Mouse (Mus musculus) myocyte (in vitro differentiated cells): Measurements from ENCODE around the gene Madd. TPM values are rescaled to one million over a fixed set of nuclear protein-coding genes. Genes with fewer than 3 reads are reported as not detected.
A peak's percentile ranks its signal among the peaks of the same experiment; 100 is the strongest.
"Not testable (repeated sequence)": the region's sequence is repeated elsewhere in the genome, so short reads cannot be mapped to it uniquely, and the experiment has no call there.

Experiments used
- H3K27me3 ChIP-seq: one replicate; pipeline ENCODE4 v1.6.1; 2011; ENCODE audit not compliant: control insufficient read depth, insufficient read depth, insufficient read length
- H3K36me3 ChIP-seq: one replicate; pipeline ENCODE4 v1.6.1; 2011; ENCODE audit not compliant: control insufficient read depth, insufficient read depth
- H3K4me2 ChIP-seq: one replicate; pipeline ENCODE4 v1.6.1; 2011; ENCODE audit warnings: low read depth, control low read depth
- H3K4me3 ChIP-seq: one replicate; pipeline ENCODE4 v1.5.1; 2011; ENCODE audit warnings: mild to moderate bottlenecking, control low read depth, moderate library complexity
- H3K79me2 ChIP-seq: one replicate; pipeline ENCODE4 v1.6.1; 2011; ENCODE audit not compliant: control insufficient read depth, insufficient read depth
- H3ac ChIP-seq: one replicate; pipeline ENCODE4 v1.6.1; 2011; ENCODE audit not compliant: control insufficient read depth, insufficient read length
- CEBPB ChIP-seq: IDR thresholded peaks from 2 replicates; pipeline ENCODE4 v1.6.1; 2011; ENCODE audit warnings: mild to moderate bottlenecking, moderate library complexity; ENCODE audit not compliant: poor library complexity, insufficient read depth, severe bottlenecking
- E2F4 ChIP-seq: IDR thresholded peaks from one replicate; pipeline ENCODE4 v1.6.1; 2011; ENCODE audit warnings: mild to moderate bottlenecking, control low read depth, moderate library complexity; ENCODE audit not compliant: insufficient read depth
- MAX ChIP-seq: IDR thresholded peaks from one replicate; pipeline ENCODE4 v1.6.1; 2011; ENCODE audit warnings: low read depth, mild to moderate bottlenecking, control low read depth
- MYOD1 ChIP-seq, 3 experiments: IDR thresholded peaks; one replicate each; pipeline ENCODE4 v1.6.1; 2011; ENCODE audit warnings: control low read depth in 2 of 3, low read depth in 2 of 3, mild to moderate bottlenecking in 2 of 3, moderate library complexity in 1 of 3; ENCODE audit not compliant: insufficient read length in 2 of 3, control insufficient read depth in 1 of 3
- MYOG ChIP-seq, 3 experiments: IDR thresholded peaks; one replicate each; pipeline ENCODE4 v1.6.1; 2011; ENCODE audit warnings: control low read depth in 2 of 3, low read depth in 2 of 3, mild to moderate bottlenecking in 2 of 3; ENCODE audit not compliant: insufficient read length in 2 of 3, control insufficient read depth in 1 of 3, insufficient read depth in 1 of 3
- POLR2A ChIP-seq: IDR thresholded peaks from one replicate; pipeline ENCODE4 v1.6.1; 2011; ENCODE audit warnings: low read depth, mild to moderate bottlenecking, control low read depth, moderate library complexity; ENCODE audit not compliant: insufficient read length
- POLR2AphosphoS2 ChIP-seq: IDR thresholded peaks from one replicate; pipeline ENCODE4 v1.6.1; 2011; ENCODE audit warnings: low read depth, control low read depth; ENCODE audit not compliant: insufficient read length
- REST ChIP-seq: IDR thresholded peaks from one replicate; pipeline ENCODE4 v1.6.1; 2011; ENCODE audit warnings: mild to moderate bottlenecking, control low read depth, moderate library complexity; ENCODE audit not compliant: insufficient read depth, insufficient read length
- SRF ChIP-seq: IDR thresholded peaks from one replicate; pipeline ENCODE4 v1.6.1; 2011; ENCODE audit warnings: low read depth; ENCODE audit not compliant: control insufficient read depth, insufficient read length
- TCF12 ChIP-seq: IDR thresholded peaks from one replicate; pipeline ENCODE4 v1.6.1; 2011; ENCODE audit warnings: mild to moderate bottlenecking, control low read depth; ENCODE audit not compliant: poor library complexity, insufficient read depth, severe bottlenecking
- TCF3 ChIP-seq: IDR thresholded peaks from one replicate; pipeline ENCODE4 v1.6.1; 2011; ENCODE audit warnings: low read depth, control low read depth; ENCODE audit not compliant: insufficient read length
- USF1 ChIP-seq: IDR thresholded peaks from one replicate; pipeline ENCODE4 v1.6.1; 2011; ENCODE audit warnings: low read depth, mild to moderate bottlenecking, control low read depth, moderate library complexity
- polyA plus RNA-seq: library from polyadenylated mRNA; unstranded; fragments of >200 nt; fragmentation: generic; extraction: Trizol; gene quantifications from one replicate; pipeline ENCODE4 v1.2.1, GENCODE M21; 2012; ENCODE audit warnings: missing spikeins

The Madd gene
- polyA plus RNA-seq, 1 experiment = 10.2 TPM

DNA sequence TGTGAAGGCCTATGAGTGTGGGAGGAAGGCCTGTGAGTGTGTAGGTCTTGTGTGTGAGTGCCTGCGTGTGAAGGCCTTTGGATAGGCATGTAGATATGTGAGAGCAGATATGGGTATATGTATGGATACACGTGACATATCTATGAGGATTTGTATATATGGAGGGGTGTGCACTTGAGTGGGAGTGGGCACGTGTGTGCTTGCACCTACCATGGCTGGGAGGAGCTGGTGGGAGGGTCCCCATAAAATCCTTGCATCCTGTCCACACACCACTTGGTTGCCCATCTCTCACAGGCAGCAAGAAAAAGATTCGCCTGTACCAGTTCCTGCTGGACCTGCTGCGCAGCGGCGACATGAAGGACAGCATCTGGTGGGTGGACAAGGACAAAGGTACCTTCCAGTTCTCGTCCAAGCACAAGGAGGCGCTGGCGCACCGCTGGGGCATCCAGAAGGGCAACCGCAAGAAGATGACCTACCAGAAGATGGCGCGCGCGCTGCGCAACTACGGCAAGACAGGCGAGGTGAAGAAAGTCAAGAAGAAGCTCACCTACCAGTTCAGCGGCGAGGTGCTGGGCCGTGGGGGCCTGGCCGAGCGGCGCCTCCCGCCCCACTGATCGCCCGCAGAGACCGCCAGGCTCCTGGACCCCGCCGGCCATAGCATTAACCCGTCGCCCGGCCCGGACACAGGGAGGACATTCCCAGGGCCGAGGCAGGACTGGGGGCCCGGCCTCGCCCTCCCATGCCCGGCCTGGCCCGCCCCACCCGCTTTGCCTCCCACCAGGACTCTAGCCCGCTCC lies 68.7 kb downstream of the Madd start:
- H3K4me3 ChIP-seq = no peak overlapping the region
- H3K36me3 ChIP-seq = no peaks in the 10 kb centered on the region
- peak in 1 of 3 experiments; percentile 29 for TF ChIP-seq MYOD1 (IDR thresholded peaks at IDR 0.05; ENCODE audit: control insufficient read depth in 1 of 3, insufficient read length in 2 of 3, low read depth in 2 of 3)
- peak in 2 of 3 experiments; percentile 21 to 28 for TF ChIP-seq MYOG (IDR thresholded peaks at IDR 0.05; ENCODE audit: control insufficient read depth in 1 of 3, insufficient read depth in 1 of 3, insufficient read length in 2 of 3, low read depth in 2 of 3)
- no peak for TF ChIP-seq TCF3
- no peaks in the 10 kb centered on the region for H3K79me2 ChIP-seq
- H3K4me2 ChIP-seq = peak overlapping the region; percentile 73
- H3K27me3 ChIP-seq = peaks cover 20% of the 10 kb centered on the region
- H3ac ChIP-seq = peak overlapping the region; percentile 31

DNA sequence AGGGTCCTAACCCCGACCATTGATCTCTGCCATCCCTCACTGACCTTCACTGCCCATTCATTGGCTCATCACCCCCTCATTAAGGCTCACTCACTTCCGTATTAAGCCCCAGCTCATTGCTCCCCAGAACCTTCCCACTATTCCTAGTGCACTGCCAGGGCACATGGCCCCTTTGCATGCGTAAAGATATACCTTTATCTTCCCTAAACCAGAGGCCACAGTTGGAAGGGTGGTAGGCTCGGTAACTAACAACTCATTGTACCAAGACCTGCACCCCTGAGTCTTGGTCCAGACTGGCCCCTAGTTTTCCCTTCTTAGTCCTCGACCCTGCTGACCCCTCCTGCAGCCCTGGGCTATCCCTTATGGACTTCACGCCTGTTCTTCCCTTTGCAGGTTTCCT lies 69.8 kb downstream of the Madd start:
- Histone ChIP-seq H3K4me3 (no peak overlapping the region), H3K4me2 (no peak overlapping the region), H3K79me2 (no peaks in the 10 kb centered on the region), H3ac (no peak overlapping the region), H3K27me3 (peaks cover 11% of the 10 kb centered on the region), H3K36me3 (no peaks in the 10 kb centered on the region)
- TF ChIP-seq CEBPB (no peak), POLR2A (no peak), USF1 (no peak), TCF3 (no peak), POLR2AphosphoS2 (no peak), MAX (no peak), E2F4 (no peak), MYOD1 (IDR thresholded peaks at IDR 0.05; ENCODE audit: control insufficient read depth in 1 of 3, insufficient read length in 2 of 3, low read depth in 2 of 3) (no peak), SRF (no peak), REST (no peak), MYOG (IDR thresholded peaks at IDR 0.05; ENCODE audit: control insufficient read depth in 1 of 3, insufficient read depth in 1 of 3, insufficient read length in 2 of 3, low read depth in 2 of 3) (no peak)

DNA sequence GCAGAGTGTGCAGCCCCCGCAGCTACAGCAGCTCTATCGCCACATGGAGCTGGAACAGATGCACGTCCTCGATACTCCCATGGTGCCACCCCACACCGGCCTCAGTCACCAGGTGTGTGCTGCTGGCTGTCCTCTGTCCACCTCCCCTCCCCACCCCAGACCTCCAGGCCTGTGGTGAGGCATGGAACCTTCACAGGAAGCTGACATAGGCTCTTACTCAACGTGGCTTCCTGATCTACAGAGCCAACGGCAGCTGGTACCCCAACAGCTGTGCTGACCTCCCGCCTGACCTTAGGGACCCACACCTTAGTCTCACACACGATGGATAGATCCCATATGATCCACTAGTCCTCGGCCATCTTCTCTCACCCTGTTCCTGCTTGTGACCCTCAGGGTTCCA lies 70.3 kb downstream of the Madd start:
- H3K4me2 ChIP-seq = no peak overlapping the region
- no peak overlapping the region for H3K4me3 ChIP-seq
- H3K79me2 ChIP-seq = no peaks in the 10 kb centered on the region
- H3K27me3 ChIP-seq = peaks cover 11% of the 10 kb centered on the region
- no peaks in the 10 kb centered on the region for H3K36me3 ChIP-seq
- no peak for TF ChIP-seq MYOG (IDR thresholded peaks at IDR 0.05; ENCODE audit: control insufficient read depth in 1 of 3, insufficient read depth in 1 of 3, insufficient read length in 2 of 3, low read depth in 2 of 3)
- no peak for TF ChIP-seq E2F4
- no peak for TF ChIP-seq REST
- TF ChIP-seq POLR2AphosphoS2 = no peak
- no peak for TF ChIP-seq MAX
- no peak for TF ChIP-seq TCF3
- TF ChIP-seq POLR2A = no peak
- TF ChIP-seq TCF12 = no peak
- no peak for TF ChIP-seq SRF
- no peak overlapping the region for H3ac ChIP-seq

DNA sequence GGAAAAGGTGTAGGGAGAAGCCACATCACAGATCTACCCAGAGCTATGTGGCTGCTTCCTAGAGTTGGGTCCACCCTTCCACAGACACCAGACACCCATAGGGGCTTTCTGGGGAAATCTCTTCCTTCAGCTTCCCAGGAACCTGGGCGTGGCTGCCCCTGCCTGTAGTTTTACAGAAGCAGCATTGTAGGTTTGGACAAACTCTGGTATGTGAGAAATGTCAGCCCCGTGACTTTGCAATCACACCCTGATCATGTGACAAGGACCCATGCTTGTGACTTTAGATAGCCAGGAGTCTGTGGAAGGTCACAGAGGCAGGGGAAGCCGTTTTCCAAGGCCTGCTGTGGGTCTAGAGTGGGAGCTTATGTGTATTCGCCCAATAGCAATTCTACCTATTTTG lies 71.1 kb downstream of the Madd start:
- TF ChIP-seq MAX = no peak
- peak; percentile 28 for TF ChIP-seq USF1
- no peak overlapping the region for H3K4me2 ChIP-seq

DNA sequence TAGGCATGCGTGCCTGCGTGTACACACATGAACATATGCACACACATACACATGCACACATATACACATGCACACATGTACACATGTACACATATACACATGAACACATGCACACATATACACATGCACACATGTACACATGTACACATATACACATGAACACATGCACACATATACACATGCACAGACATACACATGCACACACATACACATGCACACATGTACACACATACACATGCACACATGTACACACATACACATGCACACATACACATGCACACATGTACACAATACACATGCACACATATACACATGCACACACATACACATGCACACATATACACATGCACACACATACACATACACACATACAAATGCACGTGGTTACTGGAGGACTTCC lies 71.8 kb downstream of the Madd start:
- H3K79me2 ChIP-seq, H3K4me3 ChIP-seq, H3ac ChIP-seq, H3K36me3 ChIP-seq, H3K4me2 ChIP-seq, H3K27me3 ChIP-seq: not testable (repeated sequence)

More for the DNA sequence above, 71.1 kb downstream of the Madd start:
- H3K79me2 ChIP-seq = no peaks in the 10 kb centered on the region
- no peak overlapping the region for H3K4me3 ChIP-seq
- H3K36me3 ChIP-seq = no peaks in the 10 kb centered on the region
- H3ac ChIP-seq = no peak overlapping the region
- peaks cover 2% of the 10 kb centered on the region for H3K27me3 ChIP-seq

DNA sequence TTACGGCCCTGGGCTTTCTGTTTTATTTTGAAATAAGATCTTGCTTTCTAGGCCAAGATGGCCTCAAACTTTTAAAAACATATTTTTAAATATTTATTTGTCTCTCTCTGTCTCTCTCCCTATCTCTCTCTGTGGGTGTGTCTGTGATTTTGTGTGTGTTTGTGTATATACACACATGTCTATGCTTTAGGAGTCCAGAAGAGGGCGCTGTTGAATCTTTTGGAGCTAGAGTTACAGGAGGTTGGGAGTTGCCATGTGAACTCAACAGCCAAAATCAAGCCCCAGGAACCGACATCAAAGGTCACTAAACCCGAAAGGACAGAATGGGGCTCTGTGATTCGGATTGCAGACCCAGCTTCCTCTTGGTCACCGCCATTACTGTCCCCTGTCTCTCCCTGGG lies 73.2 kb downstream of the Madd start:
- no peak overlapping the region for H3K4me2 ChIP-seq
- peaks cover 5% of the 10 kb centered on the region for H3K27me3 ChIP-seq
- H3ac ChIP-seq = no peak overlapping the region
- no peaks in the 10 kb centered on the region for H3K79me2 ChIP-seq
- no peaks in the 10 kb centered on the region for H3K36me3 ChIP-seq
- no peak overlapping the region for H3K4me3 ChIP-seq
- TF ChIP-seq MYOD1 (IDR thresholded peaks at IDR 0.05; ENCODE audit: control insufficient read depth in 1 of 3, insufficient read length in 2 of 3, low read depth in 2 of 3) (no peak), POLR2A (no peak)
